Mouse (Mus musculus): Measurements from ENCODE around the gene Gm973.

DNA sequence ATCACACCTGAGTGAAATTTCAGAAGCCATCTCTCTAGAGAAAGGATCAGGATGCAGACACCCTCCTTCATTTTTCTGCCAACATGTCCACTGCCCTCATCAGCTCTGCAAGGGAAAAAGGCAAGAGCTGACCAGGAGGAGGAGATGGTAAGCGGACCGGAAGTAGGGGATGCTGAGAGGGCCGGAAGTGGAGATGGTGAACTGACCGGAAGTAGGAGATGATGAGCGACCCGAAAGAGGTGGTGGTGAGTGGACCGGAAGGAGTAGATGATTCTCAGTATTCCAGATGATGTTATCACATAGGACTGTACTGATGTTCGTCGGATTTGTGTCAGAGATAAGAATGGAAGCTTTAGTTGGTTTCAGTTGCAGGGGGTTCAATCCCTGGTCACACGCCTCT, 103.1 kb downstream of the Gm973 start:
- TF ChIP-seq CTCF (IDR thresholded peaks at IDR 0.05; ENCODE audit: borderline replicate concordance, insufficient read depth, low read depth, low read length) (no peak), POLR2A (IDR thresholded peaks at IDR 0.05; ENCODE audit: borderline replicate concordance, insufficient read depth, low read length) (no peak)

All from cerebellum, adult 2 months (tissue).